Comparison of ENCODE assay signal across 8 mouse cellular contexts in the genomic region with DNA sequence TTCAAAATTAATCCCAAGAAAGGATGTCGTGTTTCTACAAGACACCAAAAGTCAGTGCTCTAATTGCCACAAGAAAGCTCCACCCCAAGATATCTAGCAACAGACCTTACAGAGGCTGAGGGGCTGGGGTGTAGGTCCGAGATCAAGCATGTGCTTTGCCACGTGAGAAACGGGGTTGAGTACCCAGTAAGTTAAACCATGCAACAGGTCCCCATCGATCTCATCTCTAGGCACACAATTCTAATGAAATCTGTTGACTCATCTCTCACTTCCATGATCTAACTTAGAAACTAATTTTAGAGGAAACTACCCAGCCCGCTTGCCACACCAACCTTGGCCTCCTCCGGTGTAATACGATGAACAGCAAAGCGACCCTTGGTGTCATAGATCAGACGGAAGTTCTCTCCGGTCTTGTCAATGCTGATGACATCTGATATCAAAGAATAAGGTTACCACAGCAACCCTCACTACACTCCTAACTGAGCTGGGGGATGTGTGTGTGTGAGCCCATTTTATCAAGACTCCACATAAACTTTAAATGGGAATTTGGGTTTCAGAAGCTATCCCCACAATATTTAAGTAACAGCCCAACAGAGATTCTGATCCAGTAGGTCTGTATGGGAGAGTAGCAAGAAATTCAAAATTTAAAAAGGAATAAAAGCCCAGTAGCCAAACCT. TPM values are rescaled to one million over a fixed set of nuclear protein-coding genes. Genes with fewer than 3 reads are reported as not detected.
DNase-seq lines count a peak whose midpoint lies in the region; ATAC-seq lines count a peak whose summit lies in the region.

No protein-coding gene starts in this region.

- H3K4me2 ChIP-seq in lung, embryonic 15.5 days: peak overlapping the region; percentile 53
- H3K4me2 ChIP-seq in forebrain, embryonic 11.5 days (ENCODE audit: low read depth, low read length, severe bottlenecking): peak overlapping the region; percentile 40
- peak overlapping the region; percentile 73 for H3K4me2 ChIP-seq in liver, embryonic 11.5 days
- H3K4me2 ChIP-seq in stomach, embryonic 15.5 days: peak overlapping the region; percentile 50

- 27% methylated on average over 11 of the region's 11 CpGs for WGBS in lung, embryonic 15.5 days
- WGBS in forebrain, embryonic 11.5 days: 50% methylated on average over 11 of the region's 11 CpGs
- WGBS in liver, embryonic 11.5 days: 37% methylated on average over 11 of the region's 11 CpGs
- 40% methylated on average over 11 of the region's 11 CpGs for WGBS in stomach, embryonic 15.5 days

- no peaks in the 10 kb centered on the region for H3K9me3 ChIP-seq in lung, embryonic 15.5 days
- no peaks in the 10 kb centered on the region for H3K9me3 ChIP-seq in forebrain, embryonic 11.5 days (ENCODE audit: control insufficient read depth, low read length)
- H3K9me3 ChIP-seq in liver, embryonic 11.5 days (ENCODE audit: control insufficient read depth, low read length): no peaks in the 10 kb centered on the region
- no peaks in the 10 kb centered on the region for H3K9me3 ChIP-seq in stomach, embryonic 15.5 days

- no peak for DNase-seq in lung, postnatal 10 days
- DNase-seq in forebrain, embryonic 11.5 days (ENCODE audit: low spot score): no peak
- no peak for DNase-seq in liver, embryonic 11.5 days (ENCODE audit: low spot score)
- DNase-seq in urinary bladder, adult 18-20 months (ENCODE audit: low spot score in 2 of 2): no peak
- DNase-seq in gastrocnemius, adult 18-20 months (ENCODE audit: low spot score): no peak

- H3K27ac ChIP-seq in lung, embryonic 15.5 days: no peak overlapping the region
- H3K27ac ChIP-seq in forebrain, embryonic 11.5 days (ENCODE audit: low read depth, low read length): no peak overlapping the region
- peak overlapping the region; percentile 80 for H3K27ac ChIP-seq in liver, embryonic 11.5 days (ENCODE audit: low read depth, low read length)
- H3K27ac ChIP-seq in stomach, embryonic 15.5 days: no peak overlapping the region

- no peak for ATAC-seq in lung, embryonic 15.5 days (ENCODE audit: borderline replicate concordance, extremely low read depth, low FRiP score, low TSS enrichment)
- ATAC-seq in forebrain, embryonic 11.5 days (replicated peaks; ENCODE audit: low FRiP score): no peak
- no peak for ATAC-seq in liver, embryonic 11.5 days (replicated peaks; ENCODE audit: low FRiP score)
- ATAC-seq in stomach, embryonic 15.5 days (ENCODE audit: insufficient read depth, low FRiP score, low read depth): no peak
- no peak for ATAC-seq in erythroid progenitor cell, adult 5-6 weeks (replicated peaks; ENCODE audit: low FRiP score, poor library complexity, severe bottlenecking)

- peaks cover 7% of the 10 kb centered on the region; the same call in 1 of the 2 replicates for H3K4me1 ChIP-seq in lung, embryonic 15.5 days
- no peaks in the 10 kb centered on the region for H3K4me1 ChIP-seq in forebrain, embryonic 11.5 days (replicated peaks; ENCODE audit: control insufficient read depth, insufficient read depth, low read length)
- no peaks in the 10 kb centered on the region for H3K4me1 ChIP-seq in liver, embryonic 11.5 days (replicated peaks; ENCODE audit: control insufficient read depth, insufficient read depth, low read length)
- no peaks in the 10 kb centered on the region for H3K4me1 ChIP-seq in stomach, embryonic 15.5 days

- H3K4me3 ChIP-seq in lung, embryonic 15.5 days: peak overlapping the region; percentile 55
- H3K4me3 ChIP-seq in forebrain, embryonic 11.5 days (ENCODE audit: low read depth, low read length): peak overlapping the region; percentile 52
- H3K4me3 ChIP-seq in liver, embryonic 11.5 days (ENCODE audit: low read depth, low read length): peak overlapping the region; percentile 64
- H3K4me3 ChIP-seq in stomach, embryonic 15.5 days (replicated peaks): peak overlapping the region; percentile 52

- H3K36me3 ChIP-seq in lung, embryonic 15.5 days: peaks cover 17% of the 10 kb centered on the region; the same call in 1 of the 2 replicates
- H3K36me3 ChIP-seq in forebrain, embryonic 11.5 days (ENCODE audit: control insufficient read depth, insufficient read depth, low read length): no peaks in the 10 kb centered on the region; the same call in 1 of the 2 replicates
- H3K36me3 ChIP-seq in liver, embryonic 11.5 days (ENCODE audit: control insufficient read depth, insufficient read depth, low read length): peaks cover 5% of the 10 kb centered on the region; the same call in 1 of the 2 replicates
- no peaks in the 10 kb centered on the region for H3K36me3 ChIP-seq in stomach, embryonic 15.5 days

- no peaks in the 10 kb centered on the region for H3K27me3 ChIP-seq in lung, embryonic 15.5 days
- H3K27me3 ChIP-seq in forebrain, embryonic 11.5 days (ENCODE audit: control insufficient read depth, insufficient read depth, low read length): no peaks in the 10 kb centered on the region
- H3K27me3 ChIP-seq in liver, embryonic 11.5 days (replicated peaks; ENCODE audit: control insufficient read depth, insufficient read depth, low read length): peaks cover 6% of the 10 kb centered on the region; the same call in 1 of the 2 replicates
- H3K27me3 ChIP-seq in stomach, embryonic 15.5 days (replicated peaks): no peaks in the 10 kb centered on the region

- peak overlapping the region; percentile 64 for H3K9ac ChIP-seq in lung, embryonic 15.5 days
- H3K9ac ChIP-seq in forebrain, embryonic 11.5 days (ENCODE audit: low read length): peak overlapping the region; percentile 79
- H3K9ac ChIP-seq in liver, embryonic 11.5 days (ENCODE audit: low read depth, low read length): peak overlapping the region; percentile 78
- no peak overlapping the region for H3K9ac ChIP-seq in stomach, embryonic 15.5 days

RNA-seq across cellular contexts. Expression of a gene that starts 2.0 kb away (rescaled TPM):
- 801 and 804 TPM in 2 replicates for polyA plus RNA-seq in lung, embryonic 15.5 days (2015; fragmentation: Nextera tagmentation; extraction: Ambion mirVana)
- 646 and 665 TPM in 2 replicates for polyA plus RNA-seq in forebrain, embryonic 11.5 days (2014; fragmentation: Nextera tagmentation; extraction: Ambion mirVana)
- polyA plus RNA-seq in liver, embryonic 11.5 days (2014; fragmentation: Nextera tagmentation; extraction: Ambion mirVana): 920 and 973 TPM in 2 replicates
- 742 and 771 TPM in 2 replicates for polyA plus RNA-seq in stomach, embryonic 15.5 days (2015; fragmentation: Nextera tagmentation; extraction: Ambion mirVana)
- 982 and 1,015 TPM in 2 replicates for total RNA-seq in erythroid progenitor cell, adult 5-6 weeks (2015; ENCODE audit: low replicate concordance)
- total RNA-seq in erythroid progenitor cell, adult 5-6 weeks (2017; ENCODE audit: low replicate concordance): 394 and 635 TPM in 2 replicates
- 100 to 1,000 TPM; 453 to 571 TPM for total RNA-seq in gastrocnemius, adult 18-20 months (2021)

RNA-seq across cellular contexts. Expression of a gene that starts 30.3 kb away (rescaled TPM):
- 17.0 and 17.1 TPM in 2 replicates for polyA plus RNA-seq in lung, embryonic 15.5 days (2015; fragmentation: Nextera tagmentation; extraction: Ambion mirVana)
- polyA plus RNA-seq in forebrain, embryonic 11.5 days (2014; fragmentation: Nextera tagmentation; extraction: Ambion mirVana): 22.5 and 27.1 TPM in 2 replicates
- polyA plus RNA-seq in liver, embryonic 11.5 days (2014; fragmentation: Nextera tagmentation; extraction: Ambion mirVana): 20.9 and 23.8 TPM in 2 replicates
- 9.4 and 10.5 TPM in 2 replicates for polyA plus RNA-seq in stomach, embryonic 15.5 days (2015; fragmentation: Nextera tagmentation; extraction: Ambion mirVana)
- total RNA-seq in erythroid progenitor cell, adult 5-6 weeks (2015; ENCODE audit: low replicate concordance): 24.3 and 26.7 TPM in 2 replicates
- 30.9 and 34.0 TPM in 2 replicates for total RNA-seq in erythroid progenitor cell, adult 5-6 weeks (2017; ENCODE audit: low replicate concordance)
- total RNA-seq in gastrocnemius, adult 18-20 months (2021): under 1 TPM; 0.09 to 0.11 TPM
